Mouse (Mus musculus) lung, adult 2 months (tissue): ENCODE results near the gene Gpr137b.
"Not testable (repeated sequence)": the region's sequence is repeated elsewhere in the genome, so short reads cannot be mapped to it uniquely, and the experiment has no call there.

Experiments
- CTCF ChIP-seq: fragments of 200-500 bp; IDR thresholded peaks from 2 replicates; pipeline ENCODE4 v1.5.1; 2011; ENCODE audit warnings: mild to moderate bottlenecking, low read length, control low read depth; ENCODE audit not compliant: insufficient read depth
- POLR2A ChIP-seq: fragments of 200-500 bp; IDR thresholded peaks from 2 replicates; pipeline ENCODE4 v1.6.1; 2011; ENCODE audit warnings: low read depth, mild to moderate bottlenecking, control low read depth, low read length, borderline replicate concordance; ENCODE audit errors: extremely low read depth

GRCm38 (mm10) chr13:13363536-13363935 is 30.3 kb downstream of the Gpr137b start:
- TF ChIP-seq POLR2A, CTCF: not testable (repeated sequence)
